Mouse (Mus musculus): ENCODE results near the gene Prmt7. TPM values are rescaled to one million over a fixed set of nuclear protein-coding genes. Genes with fewer than 3 reads are reported as not detected.

Gene Prmt7
- polyA plus RNA-seq, 1 experiment, result 17.0 TPM

- WGBS, result 83% methylated on average over 3 of the region's 3 CpGs
- Histone ChIP-seq H3K4me1 (ENCODE audit: control insufficient read depth, insufficient read depth, low read length) (no peaks in the 10 kb centered on the region), H3K4me3 (replicated peaks; ENCODE audit: extremely low read depth, low read depth, low read length) (no peak overlapping the region)
- no peak for TF ChIP-seq POLR2A (IDR thresholded peaks at IDR 0.05; ENCODE audit: borderline replicate concordance, extremely low read depth, low read depth, low read length)
- no peak for DNase-seq
These were observed 62.7 kb downstream of the Prmt7 start for GRCm38 (mm10) chr8:106273468-106273867.

DNA sequence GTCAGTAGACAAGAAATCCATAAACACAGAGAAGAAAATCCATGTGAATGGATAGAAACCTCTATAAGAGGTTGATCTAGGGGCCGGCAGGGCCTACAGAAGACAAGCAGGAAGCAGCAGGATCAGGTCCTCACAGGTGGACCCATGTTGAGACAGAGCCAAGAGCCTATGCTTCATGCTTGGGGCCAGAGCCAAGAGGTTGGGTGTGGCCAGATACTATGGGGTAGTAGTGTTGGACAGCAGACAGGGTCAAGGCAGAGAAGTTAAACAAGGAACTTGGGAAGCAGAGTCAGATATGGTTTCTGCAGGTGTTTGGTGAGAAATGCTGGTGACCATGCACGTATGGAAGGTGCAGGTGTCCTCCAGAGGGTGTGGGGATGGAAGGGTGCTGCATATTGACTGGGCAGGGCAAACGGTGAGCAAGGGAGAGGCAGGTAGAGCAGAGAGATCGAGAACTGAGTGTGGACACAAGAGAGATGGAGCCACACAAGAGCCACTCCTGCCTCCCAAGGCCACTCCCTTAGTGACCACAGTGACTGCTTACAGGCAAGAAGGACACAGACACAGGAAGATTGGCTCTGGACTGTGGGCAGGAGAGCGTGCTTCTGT, 66.1 kb downstream of the Prmt7 start:
- WGBS, result 71% methylated on average over 5 of the region's 5 CpGs
- no peaks in the 10 kb centered on the region for H3K4me1 ChIP-seq (ENCODE audit: control insufficient read depth, insufficient read depth, low read length)
- DNase-seq, result no peak
- H3K4me3 ChIP-seq (replicated peaks; ENCODE audit: extremely low read depth, low read depth, low read length), result no peak overlapping the region
- no peak for TF ChIP-seq CTCF (IDR thresholded peaks at IDR 0.05; ENCODE audit: insufficient read depth, low read length)
- no peak for TF ChIP-seq POLR2A (IDR thresholded peaks at IDR 0.05; ENCODE audit: borderline replicate concordance, extremely low read depth, low read depth, low read length)

GRCm38 (mm10) chr8:106278367-106279042, 67.8 kb downstream of the Prmt7 start:
- no peaks in the 10 kb centered on the region for H3K4me1 ChIP-seq (ENCODE audit: control insufficient read depth, insufficient read depth, low read length)
- TF ChIP-seq CTCF (IDR thresholded peaks at IDR 0.05; ENCODE audit: insufficient read depth, low read length) (no peak), POLR2A (IDR thresholded peaks at IDR 0.05; ENCODE audit: borderline replicate concordance, extremely low read depth, low read depth, low read length) (no peak)
- no peak for DNase-seq
- 67% methylated on average over 11 of the region's 11 CpGs for WGBS
- H3K4me3 ChIP-seq (replicated peaks; ENCODE audit: extremely low read depth, low read depth, low read length), result no peak overlapping the region

GRCm38 (mm10) chr8:106280154-106280553, 69.4 kb downstream of the Prmt7 start:
- WGBS, result 45% methylated on average over 5 of the region's 5 CpGs

DNA sequence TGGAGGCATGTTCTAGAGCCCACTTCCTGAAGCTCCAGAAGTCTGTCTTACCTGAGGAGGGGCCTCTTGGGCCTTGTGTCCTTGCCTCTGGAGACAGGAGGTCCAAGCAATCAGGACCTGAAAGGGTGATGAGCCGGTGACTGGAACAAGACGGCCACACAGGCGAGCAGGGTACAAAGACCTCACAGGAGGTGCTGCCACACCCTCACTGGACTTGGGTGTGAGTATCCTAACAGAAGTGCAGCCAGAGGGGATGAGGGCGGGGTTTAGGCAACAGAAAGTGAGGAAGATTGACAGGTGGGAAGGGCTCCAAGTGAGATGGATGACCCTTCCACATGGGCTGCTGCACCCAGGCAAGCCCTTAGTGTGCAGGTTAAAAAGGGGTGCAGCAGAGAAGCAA, 70.1 kb downstream of the Prmt7 start:
- Histone ChIP-seq H3K4me3 (replicated peaks; ENCODE audit: extremely low read depth, low read depth, low read length) (no peak overlapping the region), H3K4me1 (ENCODE audit: control insufficient read depth, insufficient read depth, low read length) (no peaks in the 10 kb centered on the region)
- WGBS, result 48% methylated on average over 4 of the region's 4 CpGs
- TF ChIP-seq CTCF (IDR thresholded peaks at IDR 0.05; ENCODE audit: insufficient read depth, low read length) (no peak), POLR2A (IDR thresholded peaks at IDR 0.05; ENCODE audit: borderline replicate concordance, extremely low read depth, low read depth, low read length) (no peak)
- no peak for DNase-seq

More at GRCm38 (mm10) chr8:106280154-106280553, 69.4 kb downstream of the Prmt7 start:
- TF ChIP-seq POLR2A (IDR thresholded peaks at IDR 0.05; ENCODE audit: borderline replicate concordance, extremely low read depth, low read depth, low read length) (no peak), CTCF (IDR thresholded peaks at IDR 0.05; ENCODE audit: insufficient read depth, low read length) (no peak)
- H3K4me1 ChIP-seq (ENCODE audit: control insufficient read depth, insufficient read depth, low read length), result no peaks in the 10 kb centered on the region
- H3K4me3 ChIP-seq (replicated peaks; ENCODE audit: extremely low read depth, low read depth, low read length), result no peak overlapping the region
- no peak for DNase-seq

DNA sequence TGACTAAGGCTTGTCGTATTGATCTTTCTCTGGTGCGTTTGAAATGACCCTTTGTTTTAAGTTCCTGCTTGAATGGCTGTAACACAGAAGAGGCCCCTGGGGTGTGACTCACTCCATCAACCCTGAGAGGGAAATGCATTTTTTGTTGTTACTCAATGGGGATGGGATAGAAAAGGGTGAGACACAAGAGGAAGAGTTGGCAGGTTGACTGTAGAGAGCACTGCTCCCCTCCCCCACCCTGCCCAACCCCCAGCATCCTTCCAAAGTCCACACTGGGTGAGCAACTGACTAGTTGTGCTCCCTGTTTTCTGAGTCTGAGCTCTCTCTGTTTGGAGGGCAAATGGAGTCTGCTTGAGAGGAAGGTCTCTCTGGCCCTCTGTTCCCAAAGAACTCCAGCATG, 76.7 kb downstream of the Prmt7 start:
- TF ChIP-seq CTCF (IDR thresholded peaks at IDR 0.05; ENCODE audit: insufficient read depth, low read length) (no peak), POLR2A (IDR thresholded peaks at IDR 0.05; ENCODE audit: borderline replicate concordance, extremely low read depth, low read depth, low read length) (no peak)
- no peaks in the 10 kb centered on the region for H3K4me1 ChIP-seq (ENCODE audit: control insufficient read depth, insufficient read depth, low read length)
- no peak overlapping the region for H3K4me3 ChIP-seq (replicated peaks; ENCODE audit: extremely low read depth, low read depth, low read length)
- DNase-seq, result no peak
- WGBS, result 25% methylated on average over 2 of the region's 2 CpGs

DNA sequence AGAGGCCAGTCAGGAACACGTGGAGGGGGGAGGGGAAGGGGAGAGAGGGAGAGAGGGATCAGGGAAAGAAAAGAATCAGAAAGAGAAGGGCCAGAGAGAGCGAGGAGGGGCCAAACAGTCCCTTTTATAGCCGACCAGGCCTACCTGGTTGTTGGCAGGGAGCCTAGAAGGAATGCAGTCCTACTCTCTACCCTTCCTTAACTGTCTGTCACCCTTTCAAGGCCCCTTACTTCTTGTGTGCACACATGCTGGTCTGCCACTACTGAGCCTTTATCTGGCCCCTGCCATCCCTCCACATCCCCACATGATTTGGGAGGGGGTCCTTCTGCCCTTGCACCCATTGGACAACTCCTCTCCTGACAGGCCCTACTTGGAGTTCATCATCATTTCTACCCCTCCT, 78.0 kb downstream of the Prmt7 start:
- Histone ChIP-seq H3K4me3 (replicated peaks; ENCODE audit: extremely low read depth, low read depth, low read length) (no peak overlapping the region), H3K4me1 (ENCODE audit: control insufficient read depth, insufficient read depth, low read length) (no peaks in the 10 kb centered on the region)
- DNase-seq, result no peak
- 32% methylated on average over 3 of the region's 3 CpGs for WGBS
- TF ChIP-seq CTCF (IDR thresholded peaks at IDR 0.05; ENCODE audit: insufficient read depth, low read length), result no peak
- TF ChIP-seq POLR2A (IDR thresholded peaks at IDR 0.05; ENCODE audit: borderline replicate concordance, extremely low read depth, low read depth, low read length), result no peak

DNA sequence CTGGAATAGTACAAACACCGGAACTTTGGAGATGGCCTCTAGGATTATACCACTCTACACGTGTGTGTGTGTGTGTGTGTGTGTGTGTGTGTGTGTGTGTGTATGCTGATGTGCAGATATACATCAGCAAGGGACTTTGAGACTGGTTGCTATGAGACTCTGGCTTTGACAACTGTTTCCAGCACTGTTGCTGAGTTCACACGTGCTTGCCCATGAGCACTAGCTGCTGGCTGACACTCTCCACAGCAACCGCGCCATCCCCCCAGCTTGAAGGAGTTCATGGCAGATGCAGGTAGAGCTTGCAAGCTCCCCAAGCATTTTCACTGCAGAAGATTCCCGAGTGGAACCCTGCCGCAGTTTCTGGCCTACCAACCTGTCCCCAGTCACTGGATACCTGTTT, 78.7 kb downstream of the Prmt7 start:
- no peaks in the 10 kb centered on the region for H3K4me1 ChIP-seq (ENCODE audit: control insufficient read depth, insufficient read depth, low read length)
- 55% methylated on average over 7 of the region's 7 CpGs for WGBS
- TF ChIP-seq POLR2A (IDR thresholded peaks at IDR 0.05; ENCODE audit: borderline replicate concordance, extremely low read depth, low read depth, low read length) (no peak), CTCF (IDR thresholded peaks at IDR 0.05; ENCODE audit: insufficient read depth, low read length) (no peak)
- no peak for DNase-seq
- H3K4me3 ChIP-seq (replicated peaks; ENCODE audit: extremely low read depth, low read depth, low read length), result no peak overlapping the region

- no peak for TF ChIP-seq CTCF (IDR thresholded peaks at IDR 0.05; ENCODE audit: insufficient read depth, low read length)
- TF ChIP-seq POLR2A (IDR thresholded peaks at IDR 0.05; ENCODE audit: borderline replicate concordance, extremely low read depth, low read depth, low read length), result no peak
These were observed 82.0 kb downstream of the Prmt7 start for GRCm38 (mm10) chr8:106292484-106293396.

More at GRCm38 (mm10) chr8:106292484-106293396, 82.0 kb downstream of the Prmt7 start:
- Histone ChIP-seq H3K4me1 (ENCODE audit: control insufficient read depth, insufficient read depth, low read length) (no peaks in the 10 kb centered on the region), H3K4me3 (replicated peaks; ENCODE audit: extremely low read depth, low read depth, low read length) (no peak overlapping the region)
- WGBS, result 71% methylated on average over 20 of the region's 20 CpGs
- no peak for DNase-seq
